Mouse (Mus musculus) stomach, postnatal 0 days (tissue): ENCODE measurements around the gene Hic1.

ENCODE experiments used
- CTCF ChIP-seq: IDR thresholded peaks from 2 replicates; pipeline ENCODE4 v1.5.1; 2016; ENCODE audit warnings: antibody characterized with exemption, low read depth, mild to moderate bottlenecking, moderate library complexity
- EP300 ChIP-seq: optimal IDR thresholded peaks from 2 replicates; pipeline ENCODE3; 2016; ENCODE audit warnings: antibody characterized with exemption

DNA sequence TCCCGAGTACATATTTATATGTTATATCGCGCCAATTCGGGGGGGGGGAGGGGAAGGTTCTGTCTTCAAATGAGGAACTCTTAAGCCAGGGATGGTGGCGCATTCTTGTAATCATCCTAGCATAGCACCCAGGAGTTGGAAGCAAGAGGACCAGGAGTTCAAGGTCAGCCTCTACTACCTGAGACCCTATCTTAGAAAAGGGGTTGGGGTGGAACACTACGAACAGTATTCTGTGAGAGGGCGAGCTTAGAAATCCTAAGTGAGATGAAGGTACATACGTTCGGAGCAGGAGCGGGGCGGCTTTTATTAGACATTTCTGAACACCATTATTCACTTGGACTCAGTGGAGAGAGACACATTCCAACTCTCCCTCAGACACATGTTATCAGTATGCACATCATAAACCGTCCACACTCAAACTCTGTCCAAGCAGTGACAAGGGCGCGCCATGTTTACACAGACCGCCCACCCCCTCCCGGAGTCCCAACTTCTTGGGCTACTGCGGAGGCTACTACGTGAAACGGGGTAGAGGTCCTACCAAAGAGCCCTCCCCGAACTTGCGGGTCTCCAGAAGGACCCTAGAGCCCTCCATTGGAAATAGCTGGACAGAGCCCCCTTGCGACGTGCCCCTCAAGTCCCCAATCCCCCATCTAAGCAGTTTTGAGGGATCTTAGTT is at the start of gene Hic1:
- TF ChIP-seq EP300 (no peak), CTCF (no peak)
